Mouse (Mus musculus) mouse embryonic stem cell (cell line): ENCODE measurements around the gene Rspo3.

ENCODE experiments used
- in situ Hi-C, 2 experiments: fragments of 300-500 bp; cut with MboI; formaldehyde crosslinking; loops; 1 replicate in 1 of 2; 3 replicates in 1 of 2; pipeline ENCODE4 v1.14.3; 2019 to 2020; ENCODE audit warnings: low sequenced_read_pairs in 2 of 2, low pct_unique_long_range_greater_than_20kb in 1 of 2, mixed read lengths in 1 of 2; ENCODE audit not compliant: unreplicated experiment in 1 of 2

Gene Rspo3

DNA sequence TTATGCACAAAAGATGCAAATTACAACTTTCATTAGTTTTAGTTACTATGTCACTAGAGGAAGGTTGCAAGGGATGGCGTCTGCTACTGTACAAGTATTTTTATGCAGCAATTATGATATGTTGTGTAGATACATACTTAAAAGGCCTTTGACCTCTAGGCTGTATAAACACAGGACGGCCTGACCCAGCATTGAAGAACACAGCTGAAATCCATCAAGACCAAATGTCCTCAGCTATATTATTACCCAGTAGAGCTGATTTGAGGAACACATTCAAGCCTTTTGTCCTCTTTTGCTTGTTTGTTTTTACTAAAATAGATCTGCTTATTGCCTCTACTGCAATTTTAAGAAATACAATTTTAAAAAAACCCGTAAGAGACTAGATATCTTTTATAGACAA lies 75.6 kb downstream of the Rspo3 start:
- in situ Hi-C loops, result no loop called here

DNA sequence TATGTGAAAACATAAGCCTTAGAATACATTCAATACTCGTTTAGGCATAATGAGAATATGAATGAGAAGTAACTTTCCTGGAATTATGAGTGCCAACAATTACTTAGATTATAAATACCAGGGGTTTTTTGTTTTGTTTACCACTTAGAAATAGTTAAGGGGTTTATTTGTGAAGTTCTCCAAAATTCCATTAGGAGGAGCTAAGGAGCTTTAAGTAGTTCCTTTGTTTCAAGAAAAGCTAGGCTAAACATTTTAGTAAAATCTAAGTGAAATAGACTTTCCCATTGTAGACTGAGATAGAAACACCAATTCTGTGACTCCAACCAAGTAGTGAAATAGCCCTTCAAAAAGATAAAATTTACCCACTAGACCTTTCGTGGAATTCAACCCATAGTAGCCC lies 76.0 kb downstream of the Rspo3 start:
- in situ Hi-C loops, result no loop called here

DNA sequence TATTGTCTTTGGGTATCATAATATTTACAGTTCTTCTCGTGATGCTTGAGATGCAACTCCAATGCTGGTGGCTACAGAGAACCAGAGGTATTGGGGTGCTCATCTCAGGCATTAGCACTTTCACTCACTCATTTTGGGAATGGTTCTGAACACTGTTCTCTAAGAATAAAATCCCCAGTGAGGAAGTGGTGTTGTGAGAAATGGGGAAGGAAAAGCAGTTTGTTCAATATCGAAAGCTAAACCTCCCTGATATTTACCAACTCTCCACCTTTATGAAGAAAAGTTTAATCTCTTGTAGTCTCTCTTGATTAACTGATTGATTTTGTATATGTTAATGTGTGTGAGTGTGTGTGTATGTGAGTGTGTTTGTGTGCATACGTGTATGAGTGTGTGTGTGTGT lies 90.6 kb downstream of the Rspo3 start:
- in situ Hi-C loops, result no loop called here

DNA sequence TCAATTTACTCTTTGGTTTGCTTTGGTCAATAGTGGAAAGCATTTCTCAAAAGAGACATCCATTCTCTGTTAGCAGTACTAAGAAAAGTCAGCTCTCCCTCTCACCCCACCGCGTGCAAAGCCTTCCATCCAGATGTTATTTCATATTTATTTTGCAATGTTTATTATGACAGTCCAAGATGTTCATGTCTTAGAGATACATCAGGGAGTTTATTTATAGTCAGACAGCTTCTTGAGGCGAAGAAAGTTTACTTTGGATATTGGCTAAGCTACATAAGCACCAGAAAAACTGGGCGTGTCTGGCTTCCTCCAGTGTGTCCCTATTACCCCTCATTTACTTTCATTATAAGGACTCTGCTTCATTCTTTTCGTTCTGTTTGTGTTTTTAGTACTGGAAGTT lies 94.4 kb downstream of the Rspo3 start:
- in situ Hi-C loops, result no loop called here

DNA sequence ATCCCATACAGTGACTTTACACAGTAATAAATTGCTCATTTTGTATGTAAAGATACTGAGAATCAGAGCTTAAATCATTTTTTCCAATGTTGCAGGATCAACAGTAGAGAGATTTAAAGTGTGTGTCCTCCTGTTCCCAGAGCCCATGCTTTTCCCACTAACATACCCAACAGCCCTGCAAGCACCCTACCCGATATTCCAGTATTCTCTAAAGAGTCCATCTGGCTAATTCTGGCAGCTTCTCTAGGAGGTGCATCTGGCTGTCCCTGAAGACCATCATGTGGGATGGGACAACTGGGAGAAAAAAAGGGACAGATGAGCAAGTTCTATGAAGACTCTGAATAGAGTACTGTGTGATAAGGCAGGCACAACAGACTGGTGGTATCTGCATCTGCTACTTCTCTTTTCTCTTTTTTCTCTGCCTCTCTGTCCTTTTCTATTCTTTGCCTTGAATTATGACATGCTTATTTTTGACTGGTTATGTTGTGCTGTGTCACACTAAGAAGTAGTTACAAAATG lies 102.7 kb downstream of the Rspo3 start:
- in situ Hi-C loops, result no loop called here

DNA sequence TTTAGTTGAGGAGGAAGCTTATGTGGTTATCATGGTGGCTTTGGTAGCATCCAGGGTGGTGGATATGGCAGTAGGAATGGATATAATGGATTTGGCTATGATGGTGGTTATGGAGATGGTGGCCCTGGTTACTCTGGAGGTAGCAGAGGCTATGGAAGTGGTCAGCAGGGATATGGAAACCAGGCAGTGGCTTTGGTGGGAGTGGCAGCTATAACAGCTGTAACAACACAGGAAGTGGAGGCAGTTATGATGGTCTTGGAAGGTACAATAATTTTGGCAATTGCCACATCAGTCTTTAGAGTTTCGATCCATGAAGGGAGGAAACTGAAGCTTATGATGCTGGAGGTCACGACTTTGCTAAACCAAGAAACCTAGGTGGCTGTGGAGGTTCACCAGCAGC lies 109.0 kb downstream of the Rspo3 start:
- in situ Hi-C loops, result no loop called here

DNA sequence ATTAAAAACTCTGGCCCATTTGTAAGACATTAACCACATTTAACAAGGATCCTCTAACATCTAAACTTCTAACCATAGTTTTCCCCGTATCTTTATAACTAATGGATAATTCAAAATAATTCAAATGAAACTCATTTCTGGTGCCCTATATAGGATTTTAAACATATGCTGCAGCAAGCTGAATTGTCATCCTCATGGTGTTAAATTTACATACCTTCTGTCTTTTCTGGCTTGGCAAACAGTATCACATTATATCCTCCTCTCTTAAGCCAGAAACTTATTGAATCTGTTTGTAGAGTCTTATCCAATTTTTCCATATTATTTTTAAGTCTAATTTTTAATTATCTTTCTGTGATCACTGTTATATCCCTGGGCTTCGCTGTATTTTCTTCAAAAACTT lies 111.1 kb downstream of the Rspo3 start:
- in situ Hi-C loops, result no loop called here

DNA sequence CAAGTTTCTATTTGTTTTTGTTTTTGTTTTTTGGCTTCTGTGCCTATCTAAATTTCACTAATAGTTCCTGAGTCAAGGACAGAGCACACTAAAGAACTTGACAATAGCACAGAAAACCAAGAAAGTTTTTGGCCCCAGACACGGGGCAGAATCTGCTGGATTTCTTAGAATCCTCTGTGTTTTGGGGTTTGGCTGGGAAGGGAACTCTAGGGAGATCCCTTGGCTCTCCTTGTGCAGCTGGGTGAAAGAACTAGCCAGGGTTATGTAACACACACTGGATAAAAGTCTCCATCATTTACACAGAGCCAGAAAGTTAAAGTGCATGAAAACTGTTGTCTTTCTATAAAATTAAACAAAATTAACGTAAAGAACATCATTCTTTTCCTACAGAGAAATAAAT lies 121.3 kb downstream of the Rspo3 start:
- in situ Hi-C loops, result no loop called here

DNA sequence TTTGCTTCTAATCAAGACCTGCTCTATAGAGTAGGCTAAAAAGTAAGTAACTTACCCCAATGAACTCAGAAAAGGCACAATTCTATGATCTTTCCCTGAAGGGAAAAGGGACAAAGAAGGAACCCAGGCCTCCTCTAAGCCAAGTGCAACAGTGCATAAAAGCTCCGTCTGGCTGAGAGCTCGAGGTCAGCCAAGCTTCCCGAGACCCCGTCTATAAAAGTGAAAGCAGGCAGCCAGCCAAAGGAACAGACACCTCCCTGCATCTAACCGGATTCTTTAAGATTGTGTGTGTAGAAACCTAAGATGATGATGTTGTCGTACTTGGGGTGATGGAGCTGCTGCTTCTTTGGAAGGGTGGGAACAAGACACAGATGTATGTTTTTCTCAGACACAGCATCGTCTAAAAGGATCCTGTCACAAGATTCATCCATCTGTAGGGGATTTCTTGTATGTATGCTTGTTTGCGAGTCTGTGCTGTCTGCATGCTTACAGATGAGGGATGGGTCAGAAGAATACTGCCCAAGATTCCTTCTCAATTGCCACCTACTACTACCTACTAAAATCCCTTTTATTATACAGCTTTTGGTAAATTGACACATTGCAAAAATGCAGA lies 132.9 kb downstream of the Rspo3 start:
- in situ Hi-C loops, result no loop called here
